Mouse (Mus musculus) adrenal gland, postnatal 4 days (tissue): ENCODE results near the gene Rbfox1. TPM values are rescaled to one million over a fixed set of nuclear protein-coding genes. Genes with fewer than 3 reads are reported as not detected.

ENCODE experiments used
- DNase-seq, 2 experiments: peaks; one replicate each; pipeline ENCODE4 v3.0.0; 2021 to 2022; ENCODE audit warnings: low spot score in 2 of 2, mixed read lengths in 2 of 2
- total RNA-seq, 2 experiments: library from RNA; stranded (reverse); gene quantifications; 2 replicates each; pipeline ENCODE4 v1.2.3; 2021

Rbfox1 gene
- total RNA-seq, 2 experiments from 2014 or later, result 9.7 to 10.4 TPM

DNA sequence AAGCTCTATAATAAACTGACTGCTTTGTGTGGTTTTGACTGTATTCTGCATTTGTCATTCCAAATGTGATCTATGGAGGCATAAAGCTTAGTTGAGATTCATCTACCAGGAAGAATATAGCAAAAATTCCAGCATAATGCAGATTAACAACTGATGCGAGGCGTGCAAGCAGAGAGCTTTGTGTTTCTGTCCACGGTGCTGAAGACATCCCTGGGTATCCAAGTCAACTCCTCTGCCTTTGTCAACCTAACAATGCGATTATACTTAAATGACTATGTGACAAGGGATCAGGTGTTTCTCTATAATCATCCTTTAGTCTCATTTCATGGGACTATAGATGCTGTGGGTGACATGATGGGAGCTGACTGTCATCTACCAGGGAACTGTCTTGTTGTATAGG, 1316.7 kb downstream of the Rbfox1 start:
- DNase-seq, result no peak

DNA sequence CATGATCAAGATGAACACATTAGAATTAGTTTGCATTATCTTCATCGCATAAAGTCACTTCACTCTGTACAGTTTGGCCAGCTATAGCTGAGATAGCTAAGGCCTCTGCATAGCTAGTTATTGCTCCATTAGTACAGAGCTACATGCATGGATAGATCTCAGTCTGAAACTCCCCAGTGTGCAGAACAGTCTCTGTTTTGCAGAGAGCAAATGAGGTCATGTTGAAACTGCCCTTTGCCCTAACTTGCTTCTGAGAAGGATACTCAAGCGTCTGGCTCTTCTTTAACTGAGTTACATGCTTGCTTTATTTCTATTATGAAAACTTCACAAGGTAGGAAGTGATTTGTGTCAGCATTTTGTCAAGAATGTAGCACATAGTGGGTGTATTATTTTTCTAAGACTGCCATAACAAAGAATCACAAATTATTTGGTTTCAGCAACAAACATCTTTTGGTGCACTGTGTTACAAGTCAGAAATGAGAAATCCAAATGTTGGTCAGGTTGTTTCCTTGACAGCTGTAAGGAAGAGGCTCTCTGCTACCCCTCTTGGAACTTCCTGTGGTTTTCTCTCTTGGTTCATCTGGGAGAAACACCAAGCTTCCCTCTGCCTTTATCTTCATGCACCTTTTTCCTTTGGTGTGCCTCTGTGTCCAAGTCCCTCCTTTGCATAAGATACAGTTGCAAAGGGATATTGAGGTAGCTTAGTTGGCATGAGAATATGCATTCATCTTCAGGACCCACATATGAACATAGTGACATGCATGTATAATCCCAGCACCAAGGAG, 1321.2 kb downstream of the Rbfox1 start:
- no peak for DNase-seq

DNA sequence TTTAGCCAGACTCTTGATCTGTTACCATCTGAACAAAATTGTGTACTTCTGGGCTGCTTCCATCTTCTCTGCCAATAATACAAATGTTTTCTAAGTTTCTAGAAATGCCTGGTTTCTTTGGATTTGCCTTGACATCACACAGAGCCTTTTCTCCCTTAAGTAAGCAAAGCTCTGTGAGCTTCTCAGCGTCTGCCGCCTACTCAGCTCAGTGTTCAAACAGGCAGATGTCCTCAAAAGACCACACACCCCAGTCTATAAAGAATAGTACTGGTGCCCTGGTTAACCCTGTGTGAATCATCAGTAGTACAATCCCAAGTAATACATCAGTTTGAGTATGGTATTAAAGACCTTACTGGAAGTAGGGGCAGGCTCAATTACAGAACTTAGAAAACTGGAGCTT, 1322.4 kb downstream of the Rbfox1 start:
- DNase-seq, result no peak

DNA sequence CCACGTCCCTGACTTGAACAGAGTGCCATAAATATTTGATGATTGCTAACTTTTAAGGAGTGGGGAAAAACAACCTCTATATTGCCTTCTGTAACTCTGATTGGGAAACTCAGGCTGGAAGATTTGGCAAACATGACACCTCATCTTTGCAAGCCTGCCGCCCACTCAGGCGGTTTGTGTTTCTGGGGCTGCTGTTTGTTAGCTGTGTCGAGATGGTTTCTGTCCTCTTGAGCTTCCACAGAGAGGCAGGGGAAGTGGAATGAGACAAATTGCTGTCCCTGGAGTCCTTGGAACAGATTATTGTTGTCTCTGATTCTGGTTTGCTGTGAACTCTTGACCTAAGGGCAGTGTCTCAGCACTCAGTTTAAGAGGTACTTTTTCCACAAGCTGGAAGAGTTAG, 1327.6 kb downstream of the Rbfox1 start:
- no peak for DNase-seq

DNA sequence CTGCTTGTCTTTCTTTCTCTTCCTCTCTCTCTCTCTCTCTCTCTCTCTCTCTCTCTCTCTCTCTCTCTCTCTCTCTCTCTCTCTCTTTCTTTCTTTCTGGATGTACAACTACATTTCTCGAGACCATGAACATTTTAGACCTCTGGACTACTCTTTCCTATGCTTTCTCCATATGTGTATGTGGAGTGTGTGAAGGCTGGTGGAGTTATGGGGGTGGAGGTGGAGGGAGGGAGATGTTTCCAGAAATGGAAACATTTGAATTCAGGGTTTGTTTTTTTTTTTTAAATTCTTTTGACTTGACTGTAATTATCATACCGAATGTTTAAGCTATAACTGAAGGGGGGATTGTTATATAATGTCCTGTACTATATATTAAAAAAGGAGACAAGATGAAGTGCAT, 1338.1 kb downstream of the Rbfox1 start:
- DNase-seq, result no peak

DNA sequence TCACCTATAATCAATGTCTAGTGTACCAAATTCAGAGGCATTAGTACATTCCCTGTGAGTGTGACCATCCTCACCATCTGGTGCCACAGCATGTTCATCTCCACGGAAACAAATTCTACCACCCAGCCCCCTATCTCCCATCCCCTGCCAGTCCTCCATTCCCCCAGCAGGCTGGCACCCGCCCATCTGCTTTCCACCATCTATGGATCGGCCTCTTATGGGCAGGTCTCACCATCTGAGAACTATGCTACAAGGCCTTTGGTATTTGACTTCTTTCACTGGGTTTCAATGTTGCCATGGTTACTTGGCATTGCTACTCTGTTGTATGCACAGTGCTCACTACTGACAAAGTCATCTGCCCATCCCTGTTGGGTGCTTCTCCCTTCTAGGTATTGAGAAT, 1340.8 kb downstream of the Rbfox1 start:
- no peak for DNase-seq

DNA sequence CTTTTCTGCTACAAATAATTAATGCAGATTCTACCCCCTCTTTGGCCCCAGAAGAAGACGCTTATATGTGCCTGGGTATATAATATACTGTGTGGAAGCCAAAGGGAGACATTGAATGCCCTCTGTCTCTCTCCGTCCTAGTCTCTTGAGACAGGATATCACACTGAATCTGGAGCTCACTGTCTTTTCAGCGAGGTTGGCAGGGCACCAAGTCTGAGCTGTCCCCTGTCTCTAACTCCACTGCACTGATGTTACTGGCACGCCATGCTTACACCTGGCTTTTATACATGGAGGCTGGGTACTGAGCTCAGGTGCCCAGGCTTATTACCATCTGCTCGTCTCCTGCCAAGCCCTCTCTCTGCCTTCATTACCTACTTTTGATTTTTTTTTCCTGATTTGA, 1343.1 kb downstream of the Rbfox1 start:
- no peak for DNase-seq

DNA sequence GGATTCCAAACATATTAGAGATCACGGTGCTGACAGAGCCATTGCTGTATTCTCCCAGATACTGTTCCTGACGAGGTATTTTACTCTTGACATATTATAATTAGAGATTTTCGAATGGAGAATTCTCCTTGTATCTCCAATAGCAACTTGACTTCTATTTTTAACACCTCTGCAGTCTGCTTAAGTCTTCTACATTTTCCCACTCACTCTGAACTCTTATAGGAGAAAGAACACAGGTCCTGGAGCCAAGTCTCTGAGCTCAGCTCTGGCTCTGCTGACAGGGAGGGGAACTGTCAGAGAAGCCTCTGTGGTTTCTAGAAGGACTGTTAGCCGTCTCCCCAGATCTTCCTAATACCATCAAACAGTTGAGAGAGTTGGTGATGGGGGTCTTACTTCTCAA, 1344.1 kb downstream of the Rbfox1 start:
- DNase-seq, result no peak

DNA sequence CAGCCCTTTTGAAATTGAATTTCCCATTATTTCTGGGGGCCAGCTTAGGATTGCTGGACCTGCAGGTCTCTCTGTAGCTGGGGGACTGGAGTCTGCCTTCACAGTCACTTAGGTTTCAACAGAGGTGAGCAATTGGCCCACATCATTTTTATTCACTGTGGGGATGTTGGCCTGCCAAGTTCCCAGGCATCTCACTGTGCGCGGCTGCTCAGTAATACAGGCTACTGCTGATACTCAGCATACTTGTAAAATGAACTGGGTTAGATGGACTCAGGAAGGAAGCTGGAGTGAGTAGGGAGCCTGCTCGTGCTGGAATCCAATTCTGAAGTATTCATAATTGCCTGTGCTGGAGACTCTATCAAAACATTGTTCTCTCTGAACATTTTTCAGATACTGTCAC, 1356.5 kb downstream of the Rbfox1 start:
- DNase-seq, result no peak

DNA sequence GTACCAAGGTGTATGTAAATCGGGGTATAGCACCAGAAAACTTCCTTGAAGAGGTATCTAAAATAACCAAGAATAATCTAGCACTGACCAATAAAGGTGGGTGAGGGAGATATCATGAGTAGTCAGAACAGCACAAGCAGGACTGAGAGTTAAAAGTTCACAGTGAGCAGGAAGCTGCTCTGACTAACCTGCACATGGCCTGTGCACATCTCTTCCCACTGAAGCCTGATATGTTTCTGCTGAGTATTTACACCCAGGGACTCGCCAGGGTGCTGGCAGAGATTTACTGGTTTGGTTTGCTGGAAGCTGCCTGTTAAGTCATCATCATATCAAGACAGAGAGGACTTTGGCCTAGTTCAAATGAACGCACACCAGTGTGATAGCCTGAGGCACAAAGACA, 1357.3 kb downstream of the Rbfox1 start:
- DNase-seq, result no peak

DNA sequence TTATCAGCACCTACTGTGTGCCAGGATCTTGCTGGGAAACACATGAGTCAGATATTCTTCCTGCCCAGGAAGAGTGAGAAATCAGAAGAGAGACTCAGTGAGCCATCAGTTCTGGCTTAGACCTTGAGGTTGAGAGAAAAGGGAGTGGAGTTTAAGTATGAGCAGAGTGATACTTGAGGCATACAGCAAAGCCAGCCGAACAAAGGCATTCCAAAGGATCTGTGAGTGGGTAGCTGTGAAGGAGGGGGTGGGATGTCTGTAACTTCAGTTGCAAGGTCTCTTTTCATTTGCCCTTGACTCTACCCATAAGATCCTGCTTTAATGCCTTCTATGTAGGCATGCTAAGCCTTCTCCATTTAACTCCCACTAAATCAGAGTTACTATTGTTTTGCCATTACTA, 1359.2 kb downstream of the Rbfox1 start:
- no peak for DNase-seq

DNA sequence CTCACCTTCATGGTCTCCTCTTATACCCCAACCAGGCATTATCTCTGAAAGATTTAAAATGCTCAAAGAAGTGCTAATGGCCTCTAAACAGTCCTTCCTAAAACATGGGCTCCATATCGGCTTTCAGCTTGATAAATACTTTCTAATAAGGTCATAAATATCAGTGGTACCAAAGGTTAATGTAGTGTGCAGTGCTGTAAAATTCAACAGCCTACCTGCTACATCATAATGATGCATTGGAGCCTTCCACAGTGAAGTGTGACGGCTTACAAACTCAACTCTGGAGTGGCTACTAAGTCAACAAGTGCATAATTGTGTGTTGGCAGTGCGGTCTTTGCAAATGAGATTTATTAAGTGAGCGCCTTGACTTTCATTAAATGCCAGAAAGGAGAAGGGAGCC, 1366.5 kb downstream of the Rbfox1 start:
- DNase-seq, result no peak

DNA sequence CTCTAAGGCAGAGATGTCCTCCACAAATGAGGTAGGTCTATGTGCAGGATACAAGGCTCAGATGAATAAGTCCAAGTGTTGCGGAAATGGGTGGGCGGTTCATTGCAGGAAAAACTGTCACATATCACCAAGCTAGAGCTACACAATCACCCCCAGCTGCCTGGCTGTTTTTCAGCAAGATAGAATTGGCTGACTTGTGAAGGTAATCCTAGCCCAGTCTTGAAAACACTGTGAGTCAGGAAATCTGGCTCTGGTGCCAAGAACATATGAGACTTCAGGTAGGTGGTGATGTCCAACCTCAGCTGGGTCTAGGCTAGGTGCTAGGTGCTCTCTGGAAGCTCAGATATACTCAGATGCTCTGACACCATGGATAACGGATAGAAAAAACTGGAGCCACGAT, 1372.2 kb downstream of the Rbfox1 start:
- DNase-seq, result no peak

DNA sequence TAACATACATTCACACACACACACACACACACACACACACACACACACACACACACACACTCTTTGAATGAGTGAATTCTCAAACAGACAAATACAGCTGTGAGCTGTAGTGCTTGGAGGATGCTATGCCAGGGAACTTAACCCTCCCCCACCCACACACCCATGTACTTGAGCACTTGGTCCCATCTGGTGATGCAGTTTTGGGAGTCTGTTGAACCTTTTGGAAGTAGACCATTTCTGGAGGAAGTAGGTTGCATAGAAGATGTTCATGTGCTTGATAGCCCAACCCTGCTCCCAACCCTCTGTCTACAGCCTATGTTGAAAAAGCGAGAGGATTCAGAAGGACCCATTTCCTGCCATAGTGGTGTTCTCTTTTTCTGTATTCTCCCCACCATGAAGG, 1378.1 kb downstream of the Rbfox1 start:
- DNase-seq, result no peak

DNA sequence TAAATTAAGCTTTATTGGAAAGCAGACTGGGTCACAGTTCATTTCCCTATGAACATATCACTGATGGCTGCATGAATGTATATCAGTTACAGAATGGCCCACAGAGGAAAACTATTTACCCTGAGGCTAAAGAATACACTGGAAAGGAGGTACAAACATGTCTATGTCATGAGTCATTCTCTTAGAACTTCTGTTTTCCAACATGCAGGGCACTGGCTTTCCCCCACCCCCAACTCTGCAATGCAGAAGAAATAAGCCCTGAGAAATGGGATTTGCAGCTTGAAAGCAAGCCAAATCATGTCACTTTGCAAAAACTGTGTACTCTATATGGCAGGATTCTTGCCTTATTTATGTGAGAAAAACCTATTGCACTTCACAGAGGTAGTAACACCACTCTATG, 1380.6 kb downstream of the Rbfox1 start:
- DNase-seq, result no peak

DNA sequence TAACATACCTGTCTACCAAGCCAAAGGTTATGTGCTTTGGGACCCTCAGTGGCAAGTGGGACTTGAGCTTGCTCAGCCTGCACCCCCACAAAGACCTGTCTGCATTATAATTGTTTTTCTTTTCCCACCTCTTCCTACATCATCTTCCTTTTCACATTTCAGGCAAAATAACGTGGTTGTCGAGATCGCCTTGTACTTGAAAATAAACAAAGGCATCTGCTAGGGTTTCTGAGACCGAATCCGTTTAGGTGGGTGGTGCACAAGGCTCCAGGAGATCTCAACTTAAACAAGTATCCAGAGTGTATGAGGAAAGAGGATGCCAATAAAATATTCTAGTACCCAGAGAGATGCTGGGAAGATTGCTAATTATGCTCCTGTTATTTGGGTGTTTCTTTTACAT, 1390.3 kb downstream of the Rbfox1 start:
- DNase-seq, result no peak

DNA sequence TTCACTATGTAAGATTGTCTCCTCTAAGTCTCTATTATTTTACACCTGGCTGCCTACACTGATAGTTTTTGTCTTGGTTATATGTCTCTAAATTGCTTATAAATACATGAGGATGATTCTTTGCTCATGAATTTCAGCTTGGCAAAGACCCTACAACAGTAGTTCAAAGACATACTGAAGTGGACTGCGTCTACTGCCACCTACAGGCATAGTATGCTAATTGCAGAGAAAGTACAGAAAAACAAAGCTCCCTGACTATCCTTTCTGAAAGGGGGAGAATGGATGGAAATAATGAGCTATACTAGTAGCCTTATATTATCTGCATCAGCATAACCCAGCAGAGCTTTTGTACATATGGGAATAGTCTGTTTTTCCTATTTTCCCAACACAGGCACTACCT, 1390.7 kb downstream of the Rbfox1 start:
- DNase-seq, result no peak

DNA sequence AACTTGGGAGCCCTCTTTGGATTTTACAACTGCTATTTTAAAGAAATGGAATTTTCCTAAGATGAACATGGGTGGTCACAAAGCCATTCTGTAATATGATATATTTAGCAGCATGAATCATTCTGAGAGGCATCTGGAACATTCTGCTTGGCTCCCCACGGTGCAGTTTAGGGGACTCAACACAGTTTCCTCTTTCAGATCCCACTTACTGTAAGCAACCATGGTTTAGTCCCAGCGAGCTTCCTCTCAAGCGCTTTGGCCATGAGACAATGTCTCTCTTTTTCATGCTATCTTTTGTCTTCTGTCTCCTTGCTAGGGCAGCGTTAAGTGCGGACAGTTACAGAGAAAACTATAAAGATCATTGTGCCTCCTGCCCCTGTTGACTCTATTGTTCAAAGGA, 1394.4 kb downstream of the Rbfox1 start:
- DNase-seq, result no peak

DNA sequence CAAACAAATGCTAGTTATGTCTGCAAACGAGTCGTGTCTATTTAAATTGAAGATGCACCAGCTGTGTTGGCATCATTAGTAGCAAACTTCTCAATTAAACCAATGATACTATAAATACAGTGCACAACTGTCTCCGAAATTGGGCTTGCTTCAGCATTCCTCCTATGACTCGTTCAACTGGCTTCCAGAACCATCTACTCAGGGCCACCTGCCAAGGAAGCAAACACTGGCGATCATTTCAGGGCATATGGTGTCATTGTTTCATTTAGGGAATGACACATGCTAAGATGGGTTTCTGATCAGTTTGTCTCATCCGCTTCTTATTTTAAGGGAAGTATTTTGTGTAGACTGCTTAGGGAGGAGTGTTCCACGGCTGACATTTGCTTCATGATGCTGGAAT, 1397.1 kb downstream of the Rbfox1 start:
- no peak for DNase-seq

DNA sequence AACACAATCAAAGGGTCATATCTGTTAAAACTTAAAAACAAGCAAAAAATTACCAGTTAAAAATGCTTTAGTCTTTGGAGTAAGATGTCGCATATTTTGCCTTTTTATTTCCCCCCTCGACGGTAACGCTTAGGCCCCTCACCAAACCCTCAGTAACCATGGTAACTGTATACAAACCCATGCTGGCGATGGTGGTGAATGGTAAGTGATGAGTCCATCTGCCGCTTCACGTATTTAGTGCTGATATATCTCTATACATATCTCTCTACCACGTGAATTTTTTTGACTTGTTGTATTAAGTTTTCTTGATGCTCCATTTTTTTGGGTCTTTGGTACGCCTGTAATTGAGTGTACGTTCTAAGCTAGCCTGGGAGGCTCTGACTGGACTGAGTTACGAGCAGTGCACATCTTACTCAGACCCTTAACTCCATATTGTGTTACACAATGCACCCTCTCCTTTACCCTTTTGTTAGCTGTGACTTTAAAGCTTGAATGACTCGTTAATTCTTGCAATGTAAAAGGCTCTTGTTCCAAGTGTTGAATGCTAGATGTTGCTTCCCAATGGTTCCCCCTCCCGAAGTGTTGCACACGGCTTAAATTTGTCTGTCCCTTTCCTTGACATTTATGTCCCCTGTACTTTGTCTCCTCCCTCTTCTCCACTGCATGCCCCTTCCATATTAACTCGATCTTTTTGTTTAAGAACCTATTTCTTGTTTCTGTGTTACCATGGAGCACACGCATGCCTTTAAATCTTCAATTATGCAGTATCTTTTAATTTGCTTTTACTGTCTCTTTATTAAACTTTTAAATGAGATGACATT, 1408.0 kb downstream of the Rbfox1 start:
- DNase-seq, result no peak

DNA sequence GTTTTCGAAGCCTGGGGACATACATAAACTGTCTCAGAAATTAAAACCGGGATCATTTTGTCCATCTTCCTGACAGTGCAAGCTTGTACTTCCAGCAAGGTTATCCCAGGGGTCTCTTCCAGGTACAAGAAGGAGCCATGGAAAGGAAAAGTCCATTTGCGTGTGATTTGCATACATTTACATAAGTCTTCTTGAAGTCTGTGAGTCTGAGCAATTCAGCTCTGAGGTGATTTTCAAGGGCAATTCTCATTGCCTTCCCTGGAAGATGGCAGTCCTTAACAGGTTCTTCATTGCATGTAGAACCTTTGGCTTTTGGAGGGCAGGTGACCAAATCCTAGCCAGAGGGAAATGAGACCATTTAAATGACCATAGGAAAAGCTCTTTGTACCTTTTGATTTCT, 1417.3 kb downstream of the Rbfox1 start:
- DNase-seq, result no peak

DNA sequence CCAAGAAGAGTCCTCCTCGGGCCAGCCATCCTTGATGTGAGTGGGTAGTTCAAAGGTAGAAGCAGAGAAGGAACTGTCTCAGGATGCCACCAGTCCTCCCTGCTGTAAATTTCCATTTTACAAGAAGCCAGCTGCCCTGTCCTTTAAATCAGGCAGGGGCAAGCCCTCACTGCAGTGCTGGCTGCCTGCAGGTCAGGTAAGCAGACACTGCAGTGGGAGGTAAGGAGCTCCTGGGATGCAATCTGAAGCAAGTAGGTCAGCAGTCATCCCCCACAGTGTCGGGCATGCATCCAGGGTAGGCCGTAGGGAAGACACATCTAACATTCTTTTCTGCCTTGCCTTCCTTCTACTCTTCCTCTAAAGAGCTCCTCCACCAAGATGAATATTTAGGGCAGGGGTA, 1444.0 kb downstream of the Rbfox1 start:
- no peak for DNase-seq

DNA sequence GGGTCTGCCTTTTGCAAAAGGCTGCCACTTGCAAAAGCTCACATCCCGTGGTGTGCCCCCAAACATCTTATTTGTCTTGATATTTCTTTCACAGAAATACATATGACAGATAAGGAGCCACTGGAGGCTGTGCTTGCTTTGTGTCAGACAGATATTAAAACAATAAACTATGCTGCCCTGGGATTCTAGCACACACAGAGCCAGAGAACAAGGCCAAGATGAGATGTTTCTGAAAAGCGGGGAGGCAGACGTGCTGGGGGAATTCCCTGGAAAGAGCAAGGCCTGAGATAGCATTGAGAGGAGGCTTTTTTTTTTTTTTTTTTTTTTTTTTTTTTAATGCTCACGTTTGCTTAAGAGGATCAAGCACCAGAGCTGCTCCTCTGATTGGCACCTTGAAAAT, 1456.0 kb downstream of the Rbfox1 start:
- no peak for DNase-seq
